Mouse (Mus musculus) heart, adult 2 months (tissue): ENCODE data around the gene Rho.

Experiments
- CTCF ChIP-seq: fragments of 200-600 bp; IDR thresholded peaks from 2 replicates; pipeline ENCODE4 v1.8.1; 2022; ENCODE audit warnings: antibody characterized with exemption, mild to moderate bottlenecking, moderate library complexity
- POLR2A ChIP-seq: fragments of 200-500 bp; IDR thresholded peaks from 2 replicates; pipeline ENCODE4 v1.6.1; 2011; ENCODE audit warnings: mild to moderate bottlenecking, low read depth, low read length, control low read depth; ENCODE audit not compliant: insufficient read depth

GRCm38 (mm10) chr6:115905568-115905967 is 26.0 kb upstream of the Rho start:
- TF ChIP-seq CTCF (no peak), POLR2A (peak; percentile 13; the same call in 1 of the 2 replicates)
